Mouse (Mus musculus): Measurements from ENCODE around the gene Ccer2. TPM values are rescaled to one million over a fixed set of nuclear protein-coding genes. Genes with fewer than 3 reads are reported as not detected.
A peak's percentile ranks its signal among the peaks of the same experiment; 100 is the strongest.

The Ccer2 gene
- total RNA-seq, 2 experiments from 2014 or later = 0.92 to 1.2 TPM

- DNase-seq (ENCODE audit: low spot score in 2 of 2) = peak; percentile 98 to 99
- intact Hi-C loops (cut with DNase I) = loop anchor here (2.0 kb wide), 1 partner anchor 21 kb away; no protein-coding TSS in a partner anchor
These were observed 14.1 kb upstream of the Ccer2 start, which contains the start of the genes Mrps12 and Sars2 for GRCm38 (mm10) chr7:28741709-28742438. Mrps12 (minus strand) TSS chr7:28741820. Sars2 (plus strand) TSS chr7:28741992.

DNA sequence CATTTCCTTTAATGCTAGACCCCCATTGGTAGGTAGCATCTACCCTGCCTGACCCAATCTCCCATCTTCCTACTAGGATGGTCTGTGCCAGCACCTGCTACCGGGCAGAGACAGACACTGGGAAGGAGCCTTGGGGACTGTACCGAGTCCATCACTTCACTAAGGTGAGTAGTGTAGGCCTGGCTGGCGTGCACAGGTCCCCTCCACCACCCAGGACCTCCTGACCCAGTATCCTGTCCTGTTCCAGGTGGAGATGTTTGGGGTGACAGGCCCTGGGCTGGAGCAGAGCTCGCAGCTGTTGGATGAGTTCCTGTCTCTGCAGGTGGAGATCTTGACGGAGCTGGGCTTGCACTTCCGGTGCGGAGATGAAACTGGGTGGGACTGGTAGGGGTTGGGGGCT, 6.0 kb upstream of the Ccer2 start:
- intact Hi-C loops (cut with DNase I) = no loop called here
- DNase-seq (ENCODE audit: low spot score in 2 of 2) = no peak

DNA sequence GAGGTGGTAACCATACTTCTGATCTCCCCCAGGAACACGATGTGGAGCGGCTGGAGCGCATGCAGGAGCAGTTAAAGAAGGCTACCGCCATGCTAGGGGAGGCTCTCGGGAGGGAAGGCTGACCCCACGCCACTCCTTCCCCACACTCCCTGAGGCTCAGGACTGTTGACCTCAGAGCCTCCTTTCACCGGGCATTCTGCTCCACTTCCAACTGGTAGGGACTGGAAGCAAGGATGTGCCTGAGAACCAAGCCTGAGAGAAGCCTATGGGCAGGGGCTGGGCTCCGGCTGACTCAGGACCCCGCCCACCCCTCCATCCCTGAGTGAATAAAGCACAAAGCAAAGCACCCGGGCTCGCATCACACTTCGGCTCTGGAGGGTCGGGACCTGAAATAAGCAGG, 2.6 kb downstream of the Ccer2 start:
- no peak for DNase-seq (ENCODE audit: low spot score in 2 of 2)
- intact Hi-C loops (cut with DNase I) = no loop called here

- DNase-seq (ENCODE audit: low spot score in 2 of 2) = no peak
- intact Hi-C loops (cut with DNase I) = loop anchor here (2.0 kb wide), 1 partner anchor 19 kb away; no protein-coding TSS in a partner anchor
These were observed 5.9 kb downstream of the Ccer2 start for GRCm38 (mm10) chr7:28761907-28762306.

- no peak for DNase-seq (ENCODE audit: low spot score in 2 of 2)
- intact Hi-C loops (cut with DNase I) = no loop called here
These were observed 9.2 kb downstream of the Ccer2 start for GRCm38 (mm10) chr7:28765211-28765610.

- DNase-seq (ENCODE audit: low spot score in 2 of 2) = peak; percentile 98 to 100
These were observed 10.4 kb downstream of the Ccer2 start, which contains the start of gene Sirt2 for GRCm38 (mm10) chr7:28766173-28766879. Sirt2 (plus strand) TSS chr7:28766735.

DNA sequence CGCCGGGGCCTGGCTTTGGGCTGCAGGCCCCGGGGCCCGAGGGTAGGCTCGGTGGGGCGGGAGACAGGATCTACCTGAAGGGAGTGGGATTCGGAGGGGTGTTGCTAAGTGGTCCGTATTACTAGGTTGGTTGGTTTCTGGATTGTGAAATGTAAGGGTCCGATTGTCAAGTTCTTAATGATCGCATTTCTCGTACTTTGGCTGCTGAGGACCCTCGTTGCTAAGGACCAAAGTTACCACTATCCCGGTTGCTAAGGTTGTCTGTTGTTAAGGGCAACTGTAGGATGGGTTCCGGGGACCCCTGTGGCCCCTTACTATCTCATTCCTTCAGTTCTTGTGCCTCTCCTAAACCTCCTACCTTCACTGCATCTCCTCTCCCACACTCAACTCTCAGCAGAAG, 10.9 kb downstream of the Ccer2 start:
- intact Hi-C loops (cut with DNase I) = loop anchor here (1.0 kb wide), 1 partner anchor 215 kb away; the partner anchor contains the start of gene Map4k1
- no peak for DNase-seq (ENCODE audit: low spot score in 2 of 2)

More at GRCm38 (mm10) chr7:28766173-28766879, 10.4 kb downstream of the Ccer2 start, which contains the start of gene Sirt2:
- intact Hi-C loops (cut with DNase I) = loop anchor here (1.0 kb wide), 1 partner anchor 216 kb away; the partner anchor contains the start of gene Map4k1

DNA sequence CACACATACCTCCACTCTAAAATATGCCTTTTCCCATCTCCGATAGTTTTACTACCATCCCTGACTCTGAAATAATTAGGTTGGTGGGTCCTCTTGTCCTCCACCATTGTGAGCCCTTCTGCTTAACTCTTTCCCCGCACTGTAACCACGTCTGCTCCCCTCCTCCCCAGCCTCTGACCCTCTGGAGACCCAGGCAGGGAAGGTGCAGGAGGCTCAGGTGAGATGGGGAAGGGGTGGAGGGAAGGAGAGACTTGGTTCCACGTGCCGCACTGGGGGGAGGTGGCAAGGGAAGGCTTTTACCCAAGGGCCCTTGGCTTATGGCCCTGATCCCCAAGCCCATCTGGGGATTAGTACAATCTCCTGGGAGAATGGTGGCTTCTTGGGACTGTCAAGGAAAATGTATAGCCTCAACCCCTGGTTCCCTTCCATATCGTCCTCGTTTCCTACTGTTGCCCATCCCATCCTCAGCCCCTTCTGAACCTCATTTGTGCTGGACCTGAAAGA, 11.5 kb downstream of the Ccer2 start, which contains the start of gene Nfkbib:
Gene Nfkbib (minus strand): TSS at position 51 of the 504 bp plus-strand sequence.
- no peak for DNase-seq (ENCODE audit: low spot score in 2 of 2)
- intact Hi-C loops (cut with DNase I) = no loop called here

- no peak for DNase-seq (ENCODE audit: low spot score in 2 of 2)
- intact Hi-C loops (cut with DNase I) = no loop called here
These were observed 13.5 kb downstream of the Ccer2 start for GRCm38 (mm10) chr7:28769414-28769958.

- intact Hi-C loops (cut with DNase I) = no loop called here
These were observed 14.3 kb downstream of the Ccer2 start for GRCm38 (mm10) chr7:28770309-28770708.

DNA sequence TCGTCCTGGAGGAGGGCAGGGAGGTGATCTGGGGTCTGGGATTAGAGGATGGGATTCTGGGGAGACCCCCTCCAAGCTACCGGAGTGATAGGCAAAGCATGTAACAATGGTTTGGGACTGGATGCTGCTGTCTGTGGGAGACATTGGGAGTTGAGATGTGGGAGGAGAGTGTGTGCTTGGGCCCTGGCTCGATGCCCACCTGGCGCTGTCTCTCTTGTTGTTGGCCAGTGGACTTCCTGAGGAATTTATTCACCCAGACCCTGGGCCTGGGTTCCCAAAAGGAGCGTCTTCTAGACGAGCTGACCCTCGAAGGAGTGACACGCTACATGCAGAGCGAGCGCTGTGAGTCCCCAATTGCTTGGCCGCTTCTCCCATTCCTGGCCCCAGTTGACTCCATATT, 15.9 kb downstream of the Ccer2 start:
- intact Hi-C loops (cut with DNase I) = no loop called here
- no peak for DNase-seq (ENCODE audit: low spot score in 2 of 2)

More at GRCm38 (mm10) chr7:28770309-28770708, 14.3 kb downstream of the Ccer2 start:
- no peak for DNase-seq (ENCODE audit: low spot score in 2 of 2)

DNA sequence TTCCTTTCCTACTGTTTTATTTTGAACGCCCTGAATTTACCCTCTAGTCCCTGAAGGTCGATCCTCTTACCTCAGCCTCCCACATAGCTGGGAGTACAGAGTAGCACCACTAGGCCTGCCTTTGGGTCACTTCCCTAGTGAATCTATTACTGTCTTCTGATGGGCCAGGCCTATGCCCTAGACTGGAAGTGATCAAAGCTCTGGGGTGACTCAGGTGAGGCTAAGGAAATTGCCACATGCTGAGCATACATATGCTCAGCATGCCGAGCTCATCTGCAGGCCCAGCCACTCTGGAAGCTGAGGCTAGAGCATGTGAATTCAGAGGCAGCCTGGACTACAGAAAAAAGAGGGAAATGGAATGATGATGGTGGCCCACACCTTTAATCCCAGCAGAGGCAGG, 17.2 kb downstream of the Ccer2 start:
- DNase-seq (ENCODE audit: low spot score in 2 of 2) = no peak
- intact Hi-C loops (cut with DNase I) = no loop called here

DNA sequence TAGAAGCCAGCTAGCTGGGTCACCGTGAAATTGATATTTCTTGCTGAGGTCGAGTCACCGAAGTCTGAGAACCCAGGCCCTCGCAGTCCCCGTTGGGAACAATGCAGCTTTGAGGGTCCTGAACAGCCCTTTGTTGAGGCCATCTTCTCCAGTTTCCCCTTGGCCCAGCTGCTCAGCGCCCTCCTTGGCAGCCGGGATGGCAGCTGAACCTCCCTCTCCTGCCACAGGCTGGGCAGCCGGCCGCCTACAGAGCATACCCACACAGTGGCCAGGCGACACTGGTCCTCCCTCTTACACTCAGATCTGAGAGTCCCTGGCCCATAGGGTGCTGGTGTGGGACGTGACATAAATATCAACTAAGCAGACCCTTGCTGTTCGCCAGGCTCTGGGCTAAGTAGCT, 18.2 kb downstream of the Ccer2 start:
- intact Hi-C loops (cut with DNase I) = no loop called here
- peak; percentile 34 to 41 for DNase-seq (ENCODE audit: low spot score in 2 of 2)

- intact Hi-C loops (cut with DNase I) = no loop called here
- no peak for DNase-seq (ENCODE audit: low spot score in 2 of 2)
These were observed 19.2 kb downstream of the Ccer2 start for GRCm38 (mm10) chr7:28775129-28775528.

DNA sequence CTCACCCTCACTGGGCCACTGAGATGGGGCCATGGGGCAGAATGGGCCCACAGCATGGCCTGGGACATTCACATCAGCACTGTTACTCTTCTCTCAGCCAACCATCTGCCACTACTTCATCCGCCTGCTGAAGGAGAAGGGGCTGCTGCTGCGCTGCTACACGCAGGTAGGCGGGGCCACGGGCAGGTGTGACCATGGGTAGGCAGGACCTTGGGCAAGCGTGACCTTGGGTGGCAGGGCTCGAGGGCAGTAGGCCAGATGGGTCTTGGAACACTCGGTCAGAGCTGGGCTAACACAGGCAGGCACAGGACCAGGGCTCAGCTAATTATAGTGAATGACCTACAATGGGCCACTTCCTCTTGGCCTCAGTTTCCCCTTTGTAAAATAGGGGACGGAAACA, 22.9 kb downstream of the Ccer2 start:
- no peak for DNase-seq (ENCODE audit: low spot score in 2 of 2)
- intact Hi-C loops (cut with DNase I) = no loop called here

- intact Hi-C loops (cut with DNase I) = loop anchor here (5.0 kb wide), 2 partner anchors 87 to 257 kb away; no protein-coding TSS in a partner anchor
- DNase-seq (ENCODE audit: low spot score in 2 of 2) = peak; percentile 84 to 93
These were observed 24.2 kb downstream of the Ccer2 start for GRCm38 (mm10) chr7:28780067-28780658.

DNA sequence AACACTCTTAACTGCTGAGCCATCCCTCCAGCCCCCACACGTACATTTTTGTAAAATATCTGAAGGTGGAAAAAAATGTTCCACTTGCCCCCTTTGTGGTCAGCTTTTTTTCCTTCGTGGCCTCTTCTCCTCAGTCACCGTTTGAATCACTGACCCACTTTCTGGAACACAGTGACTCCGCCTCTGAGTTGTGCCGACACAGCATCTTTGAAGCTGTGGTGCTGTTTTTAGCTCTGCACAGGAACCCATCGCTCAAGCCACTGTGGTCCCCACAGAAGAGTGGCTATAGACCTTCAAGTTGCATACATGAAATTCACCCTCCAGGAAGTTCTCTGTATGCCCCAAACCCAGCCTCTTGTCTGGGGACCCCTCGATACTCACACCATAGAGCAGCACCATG, 24.9 kb downstream of the Ccer2 start:
- intact Hi-C loops (cut with DNase I) = loop anchor here (5.0 kb wide), 2 partner anchors 86 to 256 kb away; no protein-coding TSS in a partner anchor
- peak in 1 of 2 experiments; percentile 72 for DNase-seq (ENCODE audit: low spot score in 2 of 2)

DNA sequence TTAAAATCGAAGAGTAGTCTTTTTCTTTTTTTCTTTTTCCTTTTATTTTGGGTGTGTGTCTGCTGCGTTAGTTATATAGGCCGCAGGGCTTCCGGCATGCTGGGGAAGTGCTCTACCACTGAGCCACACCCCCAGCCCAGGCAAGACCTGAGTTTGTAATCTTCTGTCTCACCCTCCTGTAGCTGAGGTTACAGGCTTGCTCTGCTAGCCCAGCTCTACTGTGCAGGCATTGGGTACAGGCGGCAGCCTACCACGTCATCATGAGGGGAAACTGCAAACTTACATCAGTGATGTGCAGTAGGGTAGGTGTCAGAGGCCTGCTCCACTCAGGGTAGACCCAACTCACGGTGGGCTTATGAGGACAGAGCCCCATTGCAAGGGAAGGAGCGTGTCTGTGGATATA, 25.3 kb downstream of the Ccer2 start:
- intact Hi-C loops (cut with DNase I) = loop anchor here (5.0 kb wide), 2 partner anchors 86 to 256 kb away; no protein-coding TSS in a partner anchor
- peak in 1 of 2 experiments; percentile 28 for DNase-seq (ENCODE audit: low spot score in 2 of 2)

DNA sequence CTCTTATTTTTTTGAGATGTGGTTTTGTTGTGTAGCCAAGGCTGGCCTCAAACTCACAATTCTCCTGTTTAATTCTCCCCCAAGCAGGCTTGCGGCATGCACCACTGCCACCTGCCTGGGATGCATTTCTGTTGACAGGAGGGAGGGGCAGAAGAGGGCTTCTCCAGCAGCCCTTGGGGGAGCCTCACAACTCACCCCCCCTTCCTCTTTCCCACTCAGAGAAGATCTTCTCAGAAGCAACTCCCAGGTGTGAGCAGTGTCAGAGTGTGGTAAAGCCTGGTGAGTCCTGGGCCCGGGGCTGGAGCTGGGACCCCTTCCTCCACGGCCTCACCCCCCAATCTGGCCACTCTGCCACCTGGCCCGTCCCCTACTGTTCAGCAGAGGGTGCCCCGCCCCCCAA, 29.2 kb downstream of the Ccer2 start:
- DNase-seq (ENCODE audit: low spot score in 2 of 2) = no peak
- intact Hi-C loops (cut with DNase I) = no loop called here

Measured in left cerebral cortex, postnatal 25 days (tissue).